Mouse (Mus musculus): ENCODE results near the gene Cachd1.

DNA sequence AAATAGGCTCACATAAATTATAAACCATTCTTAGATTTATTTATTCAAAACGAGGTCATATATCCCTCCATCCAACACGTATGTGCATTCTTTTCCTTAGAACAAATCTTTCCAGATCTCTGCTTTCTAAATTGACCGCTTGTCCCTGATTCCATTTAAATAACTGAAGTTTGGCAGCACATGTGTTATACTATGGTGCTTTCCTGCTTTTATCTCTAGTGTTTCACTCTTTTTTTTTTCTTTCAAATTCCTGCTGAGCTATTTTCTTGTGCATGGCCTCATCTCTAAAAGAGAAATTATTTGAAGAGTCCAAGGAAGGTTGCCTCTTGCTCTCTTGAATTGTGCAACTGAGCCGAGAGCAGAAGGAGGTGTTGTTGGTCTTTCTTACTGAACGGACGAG is 147.1 kb downstream of the Cachd1 start:
- TF ChIP-seq CTCF (IDR thresholded peaks at IDR 0.05; ENCODE audit: insufficient read depth, low read depth, low read length) (no peak), POLR2A (IDR thresholded peaks at IDR 0.05; ENCODE audit: insufficient read depth, low read depth, low read length) (no peak)
